Mouse (Mus musculus): ENCODE data around the gene Prdm11. TPM values are rescaled to one million over a fixed set of nuclear protein-coding genes. Genes with fewer than 3 reads are reported as not detected.

Gene Prdm11
- total RNA-seq, 2 experiments from 2014 or later, result 8.8 to 10.4 TPM

DNA sequence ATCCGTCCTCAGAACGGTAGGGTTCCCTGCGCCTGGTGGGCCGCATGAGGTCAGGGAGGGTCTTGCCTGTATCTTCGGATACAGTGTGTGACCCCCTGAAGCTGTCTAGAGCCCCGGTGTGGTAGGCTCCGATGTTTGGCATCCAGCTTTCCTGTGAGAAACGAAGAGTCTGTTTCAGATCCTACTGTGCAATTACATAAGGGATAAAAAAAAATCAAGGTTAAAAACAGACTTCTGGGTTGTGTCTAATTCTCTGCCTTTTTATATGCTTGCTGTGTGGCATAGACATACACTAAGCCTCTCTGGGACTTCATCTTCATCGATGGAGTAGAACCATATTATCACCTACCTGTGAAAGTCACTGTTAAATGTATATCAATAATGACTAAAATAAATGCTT lies 105.0 kb downstream of the Prdm11 start:
- intact Hi-C loops (cut with DNase I), result no loop called here
- no peak for DNase-seq

DNA sequence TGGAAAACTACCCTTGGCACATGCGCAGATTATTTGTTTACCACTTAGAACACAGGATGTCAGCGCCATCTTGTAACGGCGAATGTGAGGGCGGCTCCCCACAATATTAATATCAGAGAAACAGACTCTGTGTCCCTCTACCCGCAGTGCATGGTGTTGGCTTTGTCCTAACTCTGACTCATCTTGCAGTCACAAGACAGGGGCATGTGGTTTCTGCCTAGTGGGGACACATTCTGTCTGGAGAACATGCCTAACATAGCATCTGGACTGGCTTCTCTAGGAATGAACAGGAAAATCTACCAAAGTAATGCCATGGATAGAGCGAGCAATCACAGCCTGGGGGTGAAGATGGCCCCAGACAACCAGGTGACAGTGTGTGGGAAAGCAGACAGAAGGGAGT lies 107.1 kb downstream of the Prdm11 start:
- DNase-seq, result no peak
- intact Hi-C loops (cut with DNase I), result no loop called here

DNA sequence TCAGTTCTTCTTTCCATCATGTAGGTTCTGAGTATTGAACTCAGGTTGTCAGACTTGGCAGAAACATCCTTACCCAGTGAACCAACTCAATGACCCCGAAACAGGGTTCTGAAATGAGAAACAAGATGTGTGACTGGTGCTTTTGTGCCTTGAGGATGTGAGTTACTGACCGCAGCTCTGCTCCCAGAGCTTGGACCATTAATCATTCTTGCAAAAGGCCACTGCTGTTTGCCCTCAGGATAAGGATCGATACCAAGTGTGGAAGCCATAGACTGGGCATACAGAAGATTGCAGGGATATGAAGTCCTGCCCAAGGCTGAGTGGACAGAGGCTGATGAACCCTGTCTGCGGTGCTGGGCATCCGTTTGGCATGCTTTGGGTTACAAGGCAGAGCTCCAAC lies 107.9 kb downstream of the Prdm11 start:
- intact Hi-C loops (cut with DNase I), result no loop called here
- no peak for DNase-seq

DNA sequence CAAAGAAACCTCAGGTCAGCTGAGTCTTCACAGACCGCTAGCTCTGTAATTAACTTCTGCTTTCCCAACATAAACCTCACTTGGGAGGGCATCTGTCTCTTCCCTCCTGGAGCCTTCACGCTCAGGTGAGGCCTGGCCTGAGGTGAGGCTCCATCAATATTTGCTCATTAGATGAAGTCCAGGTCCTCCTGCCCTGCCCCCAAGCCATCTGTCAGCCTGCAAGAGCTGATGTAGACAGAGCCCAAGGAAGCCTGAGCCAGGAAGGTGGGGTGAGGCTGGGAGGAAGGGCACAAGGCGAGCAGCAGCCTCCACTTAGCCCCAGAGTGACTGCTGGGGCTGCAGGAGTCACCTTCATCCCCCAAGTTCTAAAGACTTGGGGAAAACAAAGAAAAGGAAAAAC lies 110.5 kb downstream of the Prdm11 start:
- intact Hi-C loops (cut with DNase I), result no loop called here
- DNase-seq, result no peak

DNA sequence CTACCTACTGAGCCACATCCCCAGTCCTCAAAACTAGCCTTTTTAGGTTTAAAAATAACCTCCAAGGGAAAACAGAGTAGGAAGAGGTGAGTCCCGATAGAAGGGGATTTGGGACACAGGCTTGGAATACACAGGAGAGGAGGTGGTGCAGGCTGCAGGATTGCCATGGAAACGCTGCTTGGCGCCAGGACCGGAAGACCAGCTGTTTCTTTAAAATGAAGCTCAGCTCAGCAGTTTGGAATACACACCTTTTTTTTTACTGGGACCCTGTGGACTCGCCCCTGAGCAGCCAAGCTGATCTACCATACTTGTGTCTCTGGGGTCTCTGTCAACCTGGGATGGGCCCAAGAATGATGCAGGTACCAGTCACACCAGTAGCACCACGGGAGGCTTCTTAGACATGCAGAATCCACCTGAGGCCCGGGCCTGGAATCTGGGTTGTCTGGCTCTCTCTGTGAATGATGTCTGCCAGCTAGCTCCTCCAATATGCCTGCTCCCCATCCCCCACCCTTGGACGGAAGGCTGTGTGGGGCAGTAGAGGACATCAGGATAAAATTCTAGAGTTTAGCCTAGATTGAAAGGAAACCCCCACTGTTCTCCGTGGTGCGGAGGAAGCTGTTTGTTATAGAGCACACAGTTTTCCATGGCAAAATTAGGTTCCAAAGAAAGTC lies 111.5 kb downstream of the Prdm11 start:
- DNase-seq, result no peak
- intact Hi-C loops (cut with DNase I), result no loop called here

DNA sequence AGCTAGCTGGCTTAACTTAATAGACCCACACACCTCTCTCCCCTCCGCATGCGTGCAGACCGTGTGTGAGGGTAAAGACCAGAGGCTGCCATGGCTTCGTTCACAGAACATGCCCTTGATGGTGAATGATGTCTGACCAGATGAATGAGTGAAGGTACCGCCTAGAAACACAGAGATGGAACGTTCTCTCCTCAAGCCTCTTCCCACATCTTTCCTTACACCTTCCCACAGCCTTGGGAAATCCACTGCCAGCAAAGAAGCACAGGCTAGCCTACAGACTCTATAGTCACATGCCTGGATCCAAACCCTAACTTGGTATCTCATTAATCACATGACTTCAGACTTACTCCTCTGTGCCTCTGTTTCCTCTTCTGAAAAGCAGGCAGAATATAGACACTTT lies 112.6 kb downstream of the Prdm11 start:
- DNase-seq, result no peak
- intact Hi-C loops (cut with DNase I), result no loop called here

DNA sequence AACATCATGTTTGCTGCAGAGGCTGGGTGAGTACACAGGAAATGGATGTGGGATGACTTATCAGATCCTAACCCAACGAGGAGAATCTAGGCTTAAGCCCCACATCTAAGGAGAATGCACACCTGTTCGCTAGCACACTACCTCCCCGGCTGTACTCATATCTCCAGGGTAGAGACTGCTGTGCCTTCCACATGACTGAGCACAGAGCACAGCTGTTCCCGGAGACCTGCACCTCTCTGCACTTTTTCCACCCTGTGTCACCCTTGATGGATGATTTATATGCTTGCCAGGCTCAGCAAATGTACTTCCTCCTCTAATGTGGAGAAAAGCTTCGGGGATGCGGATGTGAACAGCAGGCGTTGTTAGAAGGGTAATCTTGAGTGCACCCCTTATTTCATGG lies 114.9 kb downstream of the Prdm11 start:
- DNase-seq, result no peak
- intact Hi-C loops (cut with DNase I), result no loop called here

DNA sequence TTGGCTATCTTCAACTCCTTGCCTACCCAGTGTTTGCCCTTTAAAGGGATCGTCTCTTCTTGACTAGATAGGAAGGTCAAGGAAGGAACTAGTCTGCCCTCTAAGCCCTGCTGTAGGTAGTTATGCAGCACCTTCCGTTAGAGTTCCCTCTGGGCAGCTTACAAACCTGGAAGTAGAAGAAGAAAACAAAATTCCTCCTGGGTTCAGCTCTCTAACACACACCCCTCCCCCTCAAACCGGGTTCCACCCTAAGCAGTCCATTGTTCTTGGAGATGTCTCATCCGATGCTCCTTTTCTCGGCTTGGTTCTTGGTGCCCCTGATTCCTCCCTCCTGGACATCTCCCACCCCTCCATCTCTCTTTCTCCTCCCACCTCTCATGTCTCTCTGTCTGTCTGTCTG lies 116.3 kb downstream of the Prdm11 start:
- intact Hi-C loops (cut with DNase I), result no loop called here

DNA sequence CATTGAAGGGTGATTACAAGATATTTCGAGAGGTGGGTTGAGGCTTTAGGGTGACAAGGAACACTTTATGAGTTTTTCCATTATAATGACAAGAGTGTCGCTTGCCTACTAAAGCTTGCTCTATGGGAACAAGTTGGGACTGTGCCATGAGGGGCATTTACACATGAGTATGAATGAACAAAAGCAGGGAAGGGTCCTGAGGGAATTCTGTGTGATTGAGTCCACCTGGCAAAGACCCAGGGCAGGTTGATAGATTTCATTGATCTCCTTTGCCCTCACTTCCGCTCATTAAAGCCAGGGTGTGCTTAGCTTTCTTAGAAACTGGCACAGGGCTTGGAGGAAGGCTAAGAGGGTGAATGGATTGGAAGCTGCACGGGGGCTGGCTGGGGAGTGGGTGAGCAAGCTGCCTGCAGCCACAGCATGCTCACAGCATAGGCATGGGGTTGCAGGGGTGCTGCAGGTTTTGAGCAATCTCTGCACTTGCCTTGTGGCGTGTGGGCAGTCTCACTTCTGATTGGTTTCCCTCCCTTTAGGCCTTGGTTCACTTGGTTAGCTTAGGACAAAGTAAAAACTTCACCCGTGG lies 121.2 kb downstream of the Prdm11 start:
- DNase-seq, result no peak
- intact Hi-C loops (cut with DNase I), result no loop called here

More for the DNA sequence above, 116.3 kb downstream of the Prdm11 start:
- DNase-seq, result no peak

DNA sequence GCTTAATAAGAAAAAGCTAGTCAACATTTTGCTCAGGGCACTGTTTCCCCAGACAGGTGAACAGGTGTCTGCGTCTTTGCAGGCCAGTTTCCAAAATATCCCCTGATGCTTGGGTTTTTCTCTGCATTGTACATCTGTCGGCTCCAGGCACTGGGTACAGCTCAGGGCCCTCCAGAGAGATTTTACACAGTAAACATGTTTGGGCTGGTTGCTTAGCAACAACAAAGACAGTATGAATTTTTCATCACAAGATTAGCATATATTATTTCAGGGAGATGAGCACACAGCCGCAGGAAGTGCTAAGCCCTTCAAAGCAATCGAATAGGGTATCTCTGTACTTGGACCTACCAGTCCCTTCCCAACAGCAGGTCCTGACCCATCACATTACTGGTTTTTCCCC lies 125.3 kb downstream of the Prdm11 start:
- intact Hi-C loops (cut with DNase I), result no loop called here
- no peak for DNase-seq

DNA sequence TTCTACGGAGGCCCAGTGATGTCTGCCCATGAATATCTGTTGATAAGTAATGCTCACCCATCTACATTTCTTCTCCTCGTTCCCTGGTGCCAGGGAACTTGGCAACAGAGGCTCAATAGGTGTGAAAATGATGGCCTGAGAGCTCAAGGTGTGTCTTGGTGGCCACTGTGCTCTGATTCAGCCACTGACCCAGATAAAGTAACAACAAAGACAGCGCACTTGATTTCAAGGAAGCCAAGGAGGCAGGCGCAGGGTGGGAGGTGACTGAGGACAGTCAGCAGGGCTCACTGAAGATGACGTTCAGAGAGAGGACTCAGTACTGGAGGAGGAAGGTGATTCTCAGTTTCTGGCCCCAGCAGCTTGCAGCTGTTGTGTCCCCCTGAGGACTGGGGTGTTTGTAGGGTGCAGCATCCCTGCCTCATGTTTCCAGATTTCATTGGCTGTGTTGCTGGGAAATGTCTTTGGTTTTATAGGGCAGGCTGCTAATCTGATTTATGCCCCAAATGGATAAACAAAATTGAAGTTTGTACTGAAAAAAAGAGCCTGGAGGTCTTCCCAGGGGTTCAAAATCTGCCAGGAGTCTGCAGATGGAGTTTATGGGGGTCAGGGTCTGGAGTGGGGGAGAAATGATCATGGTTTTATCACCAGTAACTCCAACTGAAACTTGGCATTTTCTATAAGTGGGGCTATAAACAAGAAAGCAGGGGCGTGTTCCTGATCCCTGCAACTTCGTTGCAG lies 128.4 kb downstream of the Prdm11 start:
- intact Hi-C loops (cut with DNase I), result no loop called here
- no peak for DNase-seq

DNA sequence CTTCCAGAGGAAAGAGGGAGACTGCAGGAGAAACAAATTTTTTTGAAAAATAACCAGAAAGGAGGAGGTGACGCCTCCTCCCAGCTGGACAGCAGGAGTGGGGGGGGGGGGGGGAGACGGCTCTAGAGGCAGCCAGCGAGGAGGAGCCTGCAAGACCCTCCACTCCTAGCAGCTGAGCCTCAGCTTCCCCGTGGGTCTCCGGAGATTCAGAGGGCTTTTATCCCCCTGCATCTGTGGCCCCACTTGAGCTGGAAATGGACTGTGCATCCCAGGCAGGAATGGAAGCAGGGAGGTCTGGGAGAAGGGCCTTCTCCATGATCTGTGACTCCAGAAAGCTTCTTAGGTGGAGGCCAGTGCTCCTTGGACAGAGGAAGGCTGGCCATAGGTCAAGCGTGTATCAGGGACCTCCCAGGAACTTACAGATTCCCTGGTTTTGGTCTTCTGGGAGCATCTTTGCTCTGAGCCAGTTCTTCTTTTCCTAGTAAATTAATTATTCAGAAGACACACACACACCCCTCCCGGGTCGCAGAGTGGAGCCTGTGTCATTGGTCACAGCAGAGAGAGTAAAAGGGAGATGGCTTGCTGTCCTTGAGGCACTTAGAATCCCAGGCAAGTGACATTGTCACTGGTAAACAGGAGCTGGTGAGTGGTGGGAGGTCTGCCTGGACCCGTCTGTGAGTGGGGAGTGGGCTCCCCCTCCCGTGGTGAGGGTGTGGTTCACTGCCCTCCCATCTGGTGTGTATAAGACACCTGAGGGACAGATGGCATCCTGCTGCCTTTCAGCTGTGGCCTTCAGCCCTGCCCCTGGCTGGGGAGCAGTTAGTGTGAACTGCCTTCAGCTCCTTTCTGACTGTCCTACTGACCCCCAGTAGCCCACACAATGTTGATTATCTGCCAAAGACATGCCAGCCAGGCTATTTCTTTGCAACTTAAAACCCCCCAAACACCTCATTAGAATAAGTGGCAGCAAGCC lies 130.0 kb downstream of the Prdm11 start:
- intact Hi-C loops (cut with DNase I), result no loop called here
- no peak for DNase-seq

Other genes starting within 250 kb of the Prdm11 start
- under 1 TPM; 0.24 to 0.28 TPM for gene Syt13, start 131.1 kb downstream of the Prdm11 start, total RNA-seq (2021)
- 10 to 100 TPM; 32.8 to 43.4 TPM for gene Trp53i11, start 141.4 kb upstream of the Prdm11 start, total RNA-seq (2021)